Mouse (Mus musculus) thymus, postnatal 10 days (tissue): ENCODE measurements at regions not wholly inside any gene's neighbourhood (a gene's known extent, or its start where the extent isn't known, plus 50 kb on each side); places are given as distances from the start of the nearest gene placed in this dataset.
A peak's percentile ranks its signal among the peaks of the same experiment; 100 is the strongest.

ENCODE experiments used
- DNase-seq, 2 experiments: peaks; one replicate each; pipeline ENCODE4 v3.0.0; 2021; ENCODE audit warnings: low spot score in 2 of 2

DNA sequence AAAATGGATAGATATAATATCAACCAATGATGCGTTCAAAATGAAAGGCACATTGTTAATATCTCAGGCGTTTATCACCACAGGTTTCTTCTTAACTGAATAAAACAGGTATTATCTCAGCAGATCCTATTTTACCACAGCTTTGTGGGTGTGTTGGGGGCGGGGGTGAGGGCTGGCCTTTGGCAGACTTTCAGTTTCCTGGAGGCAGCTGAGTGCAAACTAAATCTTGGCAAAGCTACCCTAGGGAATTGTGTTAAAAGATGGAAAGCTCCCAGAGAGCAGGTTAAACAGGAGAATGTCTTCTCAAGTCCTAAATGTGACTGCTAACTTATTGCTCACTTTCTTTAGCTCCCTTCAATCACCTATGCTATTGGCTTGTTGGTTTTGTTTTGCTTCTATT lies 223.8 kb downstream of the Kdm4c start:
- no peak for DNase-seq

DNA sequence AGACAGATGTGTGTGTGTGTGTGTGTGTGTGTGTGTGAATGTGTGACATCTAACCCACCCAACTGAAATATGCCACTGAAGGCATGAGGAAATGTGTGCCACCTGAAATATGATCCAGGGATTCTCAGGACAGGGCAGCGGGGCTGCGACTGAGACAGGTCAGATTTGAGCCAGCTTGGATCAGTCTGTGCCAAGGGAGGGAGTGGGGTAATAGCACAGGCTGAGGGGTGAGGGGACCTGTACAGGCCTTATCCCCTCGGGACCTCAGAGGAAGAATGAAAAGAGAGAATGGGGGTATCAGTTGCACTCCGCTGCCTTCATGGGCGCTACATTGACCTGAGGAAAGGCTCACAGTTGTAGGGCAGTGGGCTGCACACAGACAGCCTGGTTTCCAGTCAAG lies 270.2 kb downstream of the Kdm4c start:
- no peak for DNase-seq

DNA sequence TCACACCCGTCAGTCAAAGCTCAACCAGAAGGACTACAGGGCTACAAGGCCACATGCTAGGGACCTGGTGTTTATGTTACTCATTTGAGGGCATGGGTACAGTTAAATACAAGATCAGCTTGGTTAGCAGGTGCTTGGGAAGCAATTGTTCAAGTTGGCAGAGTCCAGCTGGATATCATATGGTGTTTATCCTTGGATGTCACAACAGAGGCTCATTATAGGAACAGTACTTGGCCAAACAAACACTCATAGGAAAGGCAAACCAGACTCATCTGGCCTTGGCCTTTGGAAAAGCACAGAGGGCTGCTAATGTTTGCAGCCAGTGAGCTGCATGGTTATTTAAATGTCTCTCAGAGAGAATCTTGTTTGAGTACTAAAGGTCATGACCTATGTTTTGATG lies 311.6 kb downstream of the Kdm4c start:
- no peak for DNase-seq

DNA sequence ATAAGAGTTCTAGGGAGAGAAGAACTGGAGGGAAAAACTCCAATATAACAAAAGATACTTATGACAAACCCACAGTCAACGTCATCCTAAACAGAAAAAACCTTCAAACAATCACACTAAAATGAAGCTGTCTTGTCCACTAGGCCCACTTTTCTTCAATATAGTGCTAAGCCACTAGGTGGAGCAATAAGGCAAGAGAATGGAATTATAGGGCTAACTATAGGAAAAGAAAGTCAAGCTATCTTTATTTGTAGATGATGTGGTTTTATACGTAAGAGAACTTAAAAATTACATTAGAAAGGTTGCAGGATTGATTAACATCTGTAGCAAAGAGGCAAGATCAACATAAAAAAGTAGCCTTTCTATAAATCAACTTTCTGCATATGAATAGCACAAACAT lies 321.3 kb downstream of the Kdm4c start:
- DNase-seq = peak in 1 of 2 experiments; percentile 4

DNA sequence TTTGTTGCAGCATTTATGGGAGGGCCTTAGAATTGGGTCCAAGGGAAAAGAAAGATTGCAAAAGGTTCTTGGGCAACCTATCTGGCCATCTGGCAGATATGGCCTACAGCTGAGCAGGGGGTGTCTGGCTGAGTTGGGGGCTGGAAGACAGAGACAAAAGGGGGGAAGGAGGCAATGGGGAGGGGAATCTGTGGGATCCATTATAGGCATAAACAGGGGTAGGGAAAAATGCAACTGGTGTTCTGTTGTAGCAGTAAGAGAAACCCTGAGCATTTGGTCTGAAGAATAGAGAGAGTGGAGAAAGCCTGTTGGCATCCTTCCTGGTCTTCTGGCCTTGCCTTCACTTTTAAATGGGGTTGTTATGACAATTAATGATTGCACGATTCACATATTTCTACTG lies 344.1 kb downstream of the Kdm4c start:
- no peak for DNase-seq

DNA sequence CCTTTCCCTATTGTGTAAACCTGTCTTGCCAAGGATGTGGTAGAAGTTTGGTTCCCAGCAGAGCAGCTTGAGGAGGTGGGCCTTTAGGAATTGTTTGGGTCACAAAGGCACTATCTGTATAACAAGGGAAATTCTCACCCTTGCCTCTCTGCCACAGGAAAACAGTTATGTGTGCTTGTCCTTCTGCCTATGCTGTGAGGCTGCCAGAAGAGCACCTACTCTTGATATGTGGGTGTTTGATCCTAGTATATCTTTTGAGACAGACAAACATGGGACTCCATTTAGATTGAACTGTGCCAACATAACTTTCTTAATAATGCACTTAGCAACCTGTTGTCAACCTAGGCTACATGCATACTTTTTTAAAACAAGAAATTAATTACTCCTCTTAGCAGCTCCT lies 344.8 kb downstream of the Kdm4c start:
- DNase-seq = no peak

DNA sequence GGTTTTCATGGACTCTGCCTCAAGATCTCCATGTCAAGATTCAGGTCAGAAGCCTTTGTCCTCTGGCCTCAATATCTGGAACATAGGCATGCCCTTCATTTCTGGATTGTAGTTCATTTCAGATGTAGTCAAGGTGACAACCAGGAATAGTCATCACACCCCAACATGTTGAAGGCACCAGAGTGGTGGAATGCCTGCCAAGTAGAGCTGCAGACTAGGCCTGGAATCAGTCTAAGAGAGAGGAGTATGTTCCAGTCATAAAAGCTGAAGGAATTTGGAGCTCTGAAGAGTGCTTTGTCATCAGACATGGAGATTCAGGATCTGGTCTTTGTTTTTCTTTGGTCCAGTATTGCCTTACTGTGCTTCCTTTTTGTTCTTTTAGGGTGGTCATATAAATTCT lies 346.5 kb downstream of the Kdm4c start:
- DNase-seq = no peak

DNA sequence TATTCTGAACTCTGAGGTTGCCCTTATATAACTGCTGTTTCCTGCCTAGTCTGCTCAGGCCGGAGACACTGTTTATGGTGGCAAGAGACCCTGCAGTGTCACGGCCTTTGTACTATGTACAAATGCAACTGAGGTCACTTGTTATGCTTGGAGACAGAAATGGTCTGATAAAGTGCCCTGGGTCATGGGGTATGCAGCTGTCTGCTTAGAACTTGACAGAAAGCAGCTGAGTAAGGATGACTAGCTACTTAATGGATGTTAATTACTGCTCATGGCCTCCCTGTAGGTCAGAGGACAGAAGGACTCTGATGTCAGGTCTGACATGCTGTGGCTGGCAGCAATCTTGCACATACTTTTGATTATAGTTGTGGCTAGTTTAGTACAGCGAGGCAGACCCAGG lies 370.7 kb downstream of the Kdm4c start:
- no peak for DNase-seq
